Mouse (Mus musculus) thymus, adult 2 months (tissue): ENCODE measurements around the gene Serpinb9c. TPM values are rescaled to one million over a fixed set of nuclear protein-coding genes. Genes with fewer than 3 reads are reported as not detected.

Source experiments
- DNase-seq: peaks from one replicate; pipeline ENCODE4 v3.0.0; 2021
- H3K27ac ChIP-seq: fragments of 200-500 bp; 2 replicates; pipeline ENCODE4 v1.5.1; 2012; ENCODE audit warnings: low read length, control low read depth; ENCODE audit not compliant: control insufficient read depth, insufficient read depth
- H3K27me3 ChIP-seq: fragments of 200-500 bp; 2 replicates; pipeline ENCODE4 v1.6.1; 2012; ENCODE audit warnings: mild to moderate bottlenecking, low read length, moderate library complexity, mixed read lengths; ENCODE audit not compliant: control insufficient read depth, insufficient read depth
- H3K36me3 ChIP-seq: fragments of 200-500 bp; 2 replicates; pipeline ENCODE4 v1.6.1; 2012; ENCODE audit warnings: mild to moderate bottlenecking, low read length, moderate library complexity; ENCODE audit not compliant: control insufficient read depth, insufficient read depth
- H3K4me1 ChIP-seq: fragments of 200-500 bp; replicated peaks from 2 replicates; pipeline ENCODE4 v1.6.1; 2012; ENCODE audit warnings: low read length; ENCODE audit not compliant: control insufficient read depth, insufficient read depth
- H3K4me3 ChIP-seq: fragments of 200-500 bp; 2 replicates; pipeline ENCODE4 v1.5.1; 2012; ENCODE audit warnings: mild to moderate bottlenecking, low read length, control low read depth, moderate library complexity; ENCODE audit not compliant: control insufficient read depth, insufficient read depth
- CTCF ChIP-seq: fragments of 200-500 bp; IDR thresholded peaks from 2 replicates; pipeline ENCODE4 v1.5.1; 2012; ENCODE audit warnings: mild to moderate bottlenecking, control low read depth, low read length, moderate library complexity, borderline replicate concordance; ENCODE audit not compliant: control insufficient read depth, poor library complexity, insufficient read depth; ENCODE audit errors: extremely low read depth
- POLR2A ChIP-seq: fragments of 200-500 bp; IDR thresholded peaks from 2 replicates; pipeline ENCODE4 v1.6.1; 2012; ENCODE audit warnings: mild to moderate bottlenecking, low read length, control low read depth, moderate library complexity; ENCODE audit not compliant: control insufficient read depth, poor library complexity, insufficient read depth; ENCODE audit errors: extremely low read depth
- polyA plus RNA-seq: library from polyadenylated mRNA; depleted of rRNA; stranded (reverse); fragments of >200 nt; gene quantifications from 2 replicates; pipeline ENCODE4 v1.2.3, GENCODE M21; 2012; rRNA removed

Gene Serpinb9c
- polyA plus RNA-seq, 1 experiment = not detected

DNA sequence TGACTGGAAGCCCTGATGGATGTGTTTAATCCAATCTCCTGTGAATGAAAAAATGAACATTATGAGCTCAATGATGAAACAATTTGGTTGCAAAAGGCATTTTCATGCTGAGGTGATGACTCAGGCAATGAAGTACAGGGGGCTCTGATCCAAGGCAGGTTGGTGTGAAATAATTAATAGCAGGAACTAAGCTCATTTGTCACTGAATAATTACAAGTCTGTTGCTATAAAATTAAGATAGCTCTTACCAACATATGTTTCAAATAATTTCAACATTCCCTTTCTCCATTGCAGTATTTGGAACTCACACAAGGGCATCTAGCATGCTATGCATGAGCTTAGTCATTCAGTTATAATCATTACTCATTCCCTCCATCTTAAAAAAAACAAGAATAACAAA is 53.9 kb downstream of the Serpinb9c start:
- Histone ChIP-seq H3K27ac (no peak overlapping the region), H3K27me3 (no peaks in the 10 kb centered on the region), H3K4me1 (no peaks in the 10 kb centered on the region), H3K4me3 (no peak overlapping the region), H3K36me3 (no peaks in the 10 kb centered on the region)
- TF ChIP-seq CTCF = no peak
- TF ChIP-seq POLR2A = no peak
- DNase-seq = no peak

Other genes starting within 250 kb of the Serpinb9c start
- 11.9 and 15.9 TPM in 2 replicates for gene Serpinb6b, start 194.5 kb downstream of the Serpinb9c start, polyA plus RNA-seq
- gene Serpinb9, start 156.5 kb downstream of the Serpinb9c start, polyA plus RNA-seq = 8.6 and 11.4 TPM in 2 replicates
- 0.32 and 0.34 TPM in 2 replicates for gene Serpinb9b, start 132.3 kb downstream of the Serpinb9c start, polyA plus RNA-seq
- 0.09 and 0.22 TPM in 2 replicates for gene Serpinb1b, start 81.2 kb downstream of the Serpinb9c start, polyA plus RNA-seq
- gene Serpinb9d, start 33.2 kb upstream of the Serpinb9c start, polyA plus RNA-seq = not detected in 2 replicates
- not detected in 2 replicates for gene Serpinb9e, start 89.9 kb upstream of the Serpinb9c start, polyA plus RNA-seq
- gene Serpinb9f, start 164.3 kb upstream of the Serpinb9c start, polyA plus RNA-seq = not detected in 2 replicates
- gene Gm11397, start 236.0 kb upstream of the Serpinb9c start, polyA plus RNA-seq = not detected in 2 replicates